Mouse (Mus musculus) thymus, postnatal 14 days (tissue): ENCODE data around the gene Olfr544.

ENCODE experiments used
- DNase-seq: peaks from one replicate; pipeline ENCODE4 v3.0.0; 2021

The Olfr544 gene

GRCm38 (mm10) chr7:102476601-102477000, 11.5 kb downstream of the Olfr544 start:
- DNase-seq, result no peak

DNA sequence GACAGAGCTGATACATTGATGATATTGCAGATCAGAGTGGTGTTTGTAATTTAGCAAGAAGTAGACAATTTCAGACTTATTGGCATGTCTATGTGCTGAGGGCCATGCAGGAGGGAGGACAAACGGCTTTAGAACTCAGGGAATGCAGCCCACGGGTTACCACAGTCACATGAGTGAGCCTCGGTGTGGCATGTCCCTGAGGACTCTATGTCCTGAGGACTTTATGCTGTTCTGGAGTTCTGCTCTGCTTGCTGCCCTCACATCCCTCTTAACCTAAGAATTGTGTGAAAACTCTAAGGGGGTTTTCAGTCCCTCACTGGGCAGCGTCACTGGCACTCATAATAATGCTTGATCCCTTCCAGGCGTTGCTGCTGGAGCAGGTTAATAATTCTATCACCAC, 15.4 kb downstream of the Olfr544 start:
- DNase-seq, result no peak

GRCm38 (mm10) chr7:102467566-102467965, 20.5 kb downstream of the Olfr544 start:
- no peak for DNase-seq

- DNase-seq, result no peak
Observed at GRCm38 (mm10) chr7:102458618-102459380, 29.3 kb downstream of the Olfr544 start.

- DNase-seq, result no peak
Observed at GRCm38 (mm10) chr7:102446438-102446837, 41.7 kb downstream of the Olfr544 start.

- no peak for DNase-seq
Observed at GRCm38 (mm10) chr7:102444301-102444700, 43.8 kb downstream of the Olfr544 start.

DNA sequence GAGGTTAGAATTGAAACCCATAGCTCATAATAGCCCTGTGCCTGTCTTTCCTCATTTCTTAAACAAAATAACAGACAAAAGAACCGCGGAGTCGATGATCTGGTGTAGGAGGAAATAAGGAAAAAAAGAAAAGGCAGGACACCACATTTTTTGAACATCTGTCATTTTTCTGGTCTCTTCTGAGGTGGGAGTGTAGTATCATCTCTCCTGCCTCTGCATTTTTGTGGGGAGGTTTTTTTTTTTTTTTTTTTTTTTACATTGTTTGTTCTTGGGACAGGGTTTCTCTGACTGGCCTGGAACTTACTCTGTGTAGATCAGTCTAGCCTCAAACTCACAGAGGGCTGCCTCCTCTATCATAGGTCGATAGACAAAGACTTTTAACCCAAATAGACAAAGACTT, 45.7 kb downstream of the Olfr544 start:
- no peak for DNase-seq

- peak; percentile 94 for DNase-seq
Observed at GRCm38 (mm10) chr7:102441657-102442391, 46.3 kb downstream of the Olfr544 start, which contains the start of gene Rrm1. Gene Rrm1 (plus strand): TSS chr7:102441695.

DNA sequence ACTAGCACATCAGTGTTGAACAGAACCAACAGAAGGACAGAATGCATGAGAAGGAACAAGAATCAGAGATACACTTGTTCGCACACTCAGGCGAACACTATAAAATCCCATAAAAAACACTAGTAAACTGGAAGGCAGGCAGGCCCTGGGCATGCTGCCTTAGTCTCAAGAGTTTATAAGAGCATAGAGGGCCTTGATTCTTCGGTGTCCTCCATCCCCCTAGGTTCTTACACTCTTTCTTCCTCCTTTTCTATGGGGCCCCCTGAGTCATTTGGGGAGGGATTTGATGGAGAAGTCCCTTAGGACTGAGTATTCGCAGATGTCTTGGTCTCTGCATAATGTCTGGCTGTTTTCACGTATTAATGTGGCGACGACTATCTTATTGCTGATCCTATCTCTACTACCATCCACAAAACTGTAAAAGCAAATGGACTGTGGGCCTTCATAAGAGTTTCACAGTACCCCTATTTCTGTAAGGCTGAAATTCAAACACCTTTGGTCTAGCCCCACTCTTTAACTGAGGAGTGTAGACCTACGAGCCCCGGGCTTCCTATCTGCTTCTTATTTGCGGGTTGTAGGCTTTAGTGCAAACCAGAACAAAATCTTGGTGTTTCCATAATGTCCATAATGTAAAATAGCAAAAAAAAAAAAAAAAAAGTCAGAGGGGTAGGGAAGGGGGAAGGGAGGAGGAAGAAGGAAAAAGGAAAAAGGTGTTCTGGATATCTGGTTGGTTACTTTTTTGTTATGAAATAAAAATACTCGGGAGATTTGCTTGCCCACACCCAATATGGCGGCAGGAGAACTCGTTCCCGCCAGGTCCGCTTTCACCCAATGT, 47.1 kb downstream of the Olfr544 start:
- no peak for DNase-seq

- no peak for DNase-seq
Observed at GRCm38 (mm10) chr7:102434344-102434743, 53.8 kb downstream of the Olfr544 start.
